Mouse (Mus musculus) mouse trophoblast stem cell (cell line): ENCODE measurements around the gene Fstl3.

Experiments
- in situ Hi-C, 2 experiments: fragments of 300-500 bp; cut with MseI, MboI; formaldehyde crosslinking; loops; 2 replicates in 1 of 2; 3 replicates in 1 of 2; pipeline ENCODE4 v1.15.1; 2025

Gene Fstl3

GRCm38 (mm10) chr10:79760603-79761143, 16.4 kb upstream of the Fstl3 start:
- in situ Hi-C loops: no loop called here

GRCm38 (mm10) chr10:79762875-79763274, 14.2 kb upstream of the Fstl3 start:
- in situ Hi-C loops: no loop called here

GRCm38 (mm10) chr10:79764234-79764633, 12.8 kb upstream of the Fstl3 start:
- in situ Hi-C loops: no loop called here

GRCm38 (mm10) chr10:79765228-79765745, 11.8 kb upstream of the Fstl3 start:
- in situ Hi-C loops: no loop called here

GRCm38 (mm10) chr10:79766001-79766507, 11.0 kb upstream of the Fstl3 start:
- in situ Hi-C loops: no loop called here

GRCm38 (mm10) chr10:79766508-79767325, 10.4 kb upstream of the Fstl3 start, which contains the start of gene Rnf126:
Rnf126 (minus strand) TSS chr10:79766952.
- in situ Hi-C loops: no loop called here

- in situ Hi-C loops: no loop called here
These were observed 9.5 kb upstream of the Fstl3 start for GRCm38 (mm10) chr10:79767372-79768244.

- in situ Hi-C loops: no loop called here
These were observed 8.7 kb upstream of the Fstl3 start for GRCm38 (mm10) chr10:79768400-79768799.

GRCm38 (mm10) chr10:79769329-79769728, 7.7 kb upstream of the Fstl3 start:
- in situ Hi-C loops: no loop called here

- in situ Hi-C loops: no loop called here
These were observed 4.8 kb upstream of the Fstl3 start for GRCm38 (mm10) chr10:79772320-79772719.

GRCm38 (mm10) chr10:79773208-79773607, 3.9 kb upstream of the Fstl3 start:
- in situ Hi-C loops: no loop called here

GRCm38 (mm10) chr10:79774486-79775279, 2.4 kb upstream of the Fstl3 start:
- in situ Hi-C loops: no loop called here

- in situ Hi-C loops: no loop called here
These were observed 934 bp downstream of the Fstl3 start for GRCm38 (mm10) chr10:79778006-79778405.

- in situ Hi-C loops: no loop called here
These were observed 2.1 kb downstream of the Fstl3 start for GRCm38 (mm10) chr10:79779193-79779592.

GRCm38 (mm10) chr10:79779784-79780663, 3.0 kb downstream of the Fstl3 start:
- in situ Hi-C loops: no loop called here

GRCm38 (mm10) chr10:79780664-79781015, 3.6 kb downstream of the Fstl3 start:
- in situ Hi-C loops: no loop called here

GRCm38 (mm10) chr10:79781139-79781538, 4.1 kb downstream of the Fstl3 start:
- in situ Hi-C loops: no loop called here

- in situ Hi-C loops: no loop called here
These were observed 4.9 kb downstream of the Fstl3 start for GRCm38 (mm10) chr10:79781956-79782355.

GRCm38 (mm10) chr10:79783050-79783449, 6.0 kb downstream of the Fstl3 start:
- in situ Hi-C loops: no loop called here
